Mouse (Mus musculus) forebrain, embryonic 13.5 days (tissue): ENCODE measurements around the gene Isx. TPM values are rescaled to one million over a fixed set of nuclear protein-coding genes. Genes with fewer than 3 reads are reported as not detected.

Source experiments
- ATAC-seq: fragments of 200-750 bp; cut with Nextera tagmentation; 2 replicates; pipeline ENCODE4 v1.8.0; 2017
- H3K27ac ChIP-seq: fragments of 300-500 bp; sonication (generic); 2 replicates; pipeline ENCODE4 v1.5.1; 2015; ENCODE audit warnings: inconsistent platforms, mild to moderate bottlenecking, moderate library complexity
- H3K27me3 ChIP-seq: fragments of 300-500 bp; sonication (generic); 2 replicates; pipeline ENCODE4 v1.6.1; 2015; ENCODE audit warnings: mild to moderate bottlenecking, inconsistent platforms
- H3K36me3 ChIP-seq: fragments of 300-500 bp; sonication (generic); 2 replicates; pipeline ENCODE4 v1.6.1; 2015; ENCODE audit warnings: mild to moderate bottlenecking, inconsistent platforms; ENCODE audit not compliant: poor library complexity, severe bottlenecking
- H3K4me1 ChIP-seq: fragments of 300-500 bp; sonication (generic); 2 replicates; pipeline ENCODE4 v1.6.1; 2015; ENCODE audit warnings: inconsistent platforms
- H3K4me2 ChIP-seq: fragments of 300-500 bp; sonication (generic); 2 replicates; pipeline ENCODE4 v1.6.1; 2015; ENCODE audit warnings: inconsistent platforms, mild to moderate bottlenecking, moderate library complexity
- H3K4me3 ChIP-seq: fragments of 300-500 bp; sonication (generic); 2 replicates; pipeline ENCODE4 v1.5.1; 2015; ENCODE audit warnings: mild to moderate bottlenecking, inconsistent platforms
- H3K9ac ChIP-seq: fragments of 300-500 bp; sonication (generic); 2 replicates; pipeline ENCODE4 v1.6.1; 2015; ENCODE audit warnings: mild to moderate bottlenecking, inconsistent platforms
- H3K9me3 ChIP-seq: fragments of 300-500 bp; sonication (generic); replicated peaks from 2 replicates; pipeline ENCODE4 v1.6.1; 2016; ENCODE audit warnings: inconsistent platforms
- WGBS: fragments of 180-500 bp; shearing (Covaris S2); methylation state at CpG from one replicate; pipeline ENCODE4 v1.1.7; 2015; 5-methylcytosine and 5-hydroxymethylcytosine counted together
- polyA plus RNA-seq: library from polyadenylated mRNA; unstranded; fragments of >200 nt; fragmentation: Nextera tagmentation; extraction: Ambion mirVana; gene quantifications from 2 replicates; pipeline ENCODE4 v1.2.1, GENCODE M21; 2015

The Isx gene
- polyA plus RNA-seq, 1 experiment from 2014 or later = not detected

- no peaks in the 10 kb centered on the region for H3K4me1 ChIP-seq
- H3K4me3 ChIP-seq = no peak overlapping the region
- H3K9me3 ChIP-seq = no peaks in the 10 kb centered on the region
- ATAC-seq = no peak
- H3K27ac ChIP-seq = no peak overlapping the region
- no peaks in the 10 kb centered on the region for H3K36me3 ChIP-seq
- H3K4me2 ChIP-seq = no peak overlapping the region
- no peaks in the 10 kb centered on the region for H3K27me3 ChIP-seq
- 65% methylated on average over 2 of the region's 2 CpGs for WGBS
- no peak overlapping the region for H3K9ac ChIP-seq
Observed at GRCm38 (mm10) chr8:74862598-74862997, 10.4 kb upstream of the Isx start.

- ATAC-seq = no peak
- Histone ChIP-seq H3K4me3 (no peak overlapping the region), H3K4me1 (no peaks in the 10 kb centered on the region), H3K27me3 (no peaks in the 10 kb centered on the region), H3K9me3 (no peaks in the 10 kb centered on the region), H3K9ac (no peak overlapping the region), H3K27ac (no peak overlapping the region), H3K36me3 (no peaks in the 10 kb centered on the region), H3K4me2 (no peak overlapping the region)
- 86% methylated on average over 4 of the region's 4 CpGs for WGBS
Observed at GRCm38 (mm10) chr8:74870346-74870949, 2.5 kb upstream of the Isx start.

GRCm38 (mm10) chr8:74871686-74872085, 1.3 kb upstream of the Isx start:
- no peak overlapping the region for H3K4me3 ChIP-seq
- no peaks in the 10 kb centered on the region for H3K4me1 ChIP-seq
- no peak overlapping the region for H3K9ac ChIP-seq
- 0 out of 2 replicates have a peak, but pooled peaks have one; percentile 13 for ATAC-seq
- no peaks in the 10 kb centered on the region for H3K27me3 ChIP-seq
- no peaks in the 10 kb centered on the region for H3K36me3 ChIP-seq
- no peaks in the 10 kb centered on the region for H3K9me3 ChIP-seq
- whole genome bisulfite sequencing = 59% methylated on average over 4 of the region's 4 CpGs
- H3K27ac ChIP-seq = no peak overlapping the region
- no peak overlapping the region for H3K4me2 ChIP-seq

- Histone ChIP-seq H3K27ac (no peak overlapping the region), H3K9me3 (no peaks in the 10 kb centered on the region), H3K4me2 (no peak overlapping the region), H3K9ac (no peak overlapping the region), H3K27me3 (no peaks in the 10 kb centered on the region), H3K36me3 (no peaks in the 10 kb centered on the region), H3K4me1 (no peaks in the 10 kb centered on the region), H3K4me3 (no peak overlapping the region)
- no peak for ATAC-seq
- WGBS = 94% methylated on average over 7 of the region's 7 CpGs
Observed at GRCm38 (mm10) chr8:74872151-74872823, 686 bp upstream of the Isx start.

- Histone ChIP-seq H3K4me3 (no peak overlapping the region), H3K4me2 (no peak overlapping the region), H3K27me3 (no peaks in the 10 kb centered on the region), H3K36me3 (no peaks in the 10 kb centered on the region), H3K9ac (no peak overlapping the region), H3K4me1 (no peaks in the 10 kb centered on the region), H3K27ac (no peak overlapping the region), H3K9me3 (no peaks in the 10 kb centered on the region)
- ATAC-seq = no peak
- 55% methylated on average over 2 of the region's 2 CpGs for WGBS
Observed at GRCm38 (mm10) chr8:74874565-74874964, 1.6 kb downstream of the Isx start.

GRCm38 (mm10) chr8:74878637-74879036, 5.7 kb downstream of the Isx start:
- Histone ChIP-seq H3K4me3 (no peak overlapping the region), H3K4me2 (no peak overlapping the region), H3K9ac (no peak overlapping the region), H3K27me3 (no peaks in the 10 kb centered on the region), H3K4me1 (no peaks in the 10 kb centered on the region), H3K27ac (no peak overlapping the region), H3K9me3 (no peaks in the 10 kb centered on the region), H3K36me3 (no peaks in the 10 kb centered on the region)
- 93% methylated on average over 3 of the region's 3 CpGs for WGBS
- no peak for ATAC-seq

GRCm38 (mm10) chr8:74888763-74889162, 15.8 kb downstream of the Isx start:
- Histone ChIP-seq H3K4me1 (0 out of 2 replicates have a peak, but pooled peaks cover 4% of the 10 kb centered on the region), H3K9me3 (no peaks in the 10 kb centered on the region), H3K4me3 (no peak overlapping the region), H3K9ac (no peak overlapping the region), H3K27ac (no peak overlapping the region), H3K27me3 (no peaks in the 10 kb centered on the region), H3K36me3 (no peaks in the 10 kb centered on the region), H3K4me2 (no peak overlapping the region)
- ATAC-seq = peak; percentile 83
- WGBS = 73% methylated on average over 1 of the region's 1 CpGs

GRCm38 (mm10) chr8:74891030-74891429, 18.1 kb downstream of the Isx start:
- peak; percentile 65 for ATAC-seq
- no peaks in the 10 kb centered on the region for H3K36me3 ChIP-seq
- no peak overlapping the region for H3K4me3 ChIP-seq
- no peaks in the 10 kb centered on the region for H3K27me3 ChIP-seq
- 0 out of 2 replicates have a peak, but pooled peaks cover 4% of the 10 kb centered on the region for H3K4me1 ChIP-seq
- H3K4me2 ChIP-seq = no peak overlapping the region
- 71% methylated on average over 5 of the region's 5 CpGs for WGBS
- no peaks in the 10 kb centered on the region for H3K9me3 ChIP-seq
- H3K27ac ChIP-seq = no peak overlapping the region
- no peak overlapping the region for H3K9ac ChIP-seq

- Histone ChIP-seq H3K4me1 (no peaks in the 10 kb centered on the region), H3K4me3 (no peak overlapping the region), H3K9ac (no peak overlapping the region), H3K4me2 (no peak overlapping the region), H3K27ac (no peak overlapping the region), H3K36me3 (no peaks in the 10 kb centered on the region), H3K9me3 (no peaks in the 10 kb centered on the region), H3K27me3 (no peaks in the 10 kb centered on the region)
- no peak for ATAC-seq
- WGBS = 90% methylated on average over 1 of the region's 1 CpGs
Observed at GRCm38 (mm10) chr8:74896302-74896701, 23.3 kb downstream of the Isx start.

- Histone ChIP-seq H3K27me3 (no peaks in the 10 kb centered on the region), H3K9me3 (no peaks in the 10 kb centered on the region), H3K4me3 (no peak overlapping the region), H3K4me1 (no peaks in the 10 kb centered on the region), H3K4me2 (no peak overlapping the region), H3K36me3 (no peaks in the 10 kb centered on the region), H3K27ac (no peak overlapping the region), H3K9ac (no peak overlapping the region)
- WGBS = 47% methylated on average over 2 of the region's 2 CpGs
- no peak for ATAC-seq
Observed at GRCm38 (mm10) chr8:74897315-74897714, 24.3 kb downstream of the Isx start.

- no peak for ATAC-seq
- no peak overlapping the region for H3K4me2 ChIP-seq
- H3K27me3 ChIP-seq = no peaks in the 10 kb centered on the region
- no peaks in the 10 kb centered on the region for H3K36me3 ChIP-seq
- H3K4me3 ChIP-seq = no peak overlapping the region
- WGBS = 86% methylated on average over 3 of the region's 3 CpGs
- H3K9ac ChIP-seq = no peak overlapping the region
- H3K27ac ChIP-seq = no peak overlapping the region
- no peaks in the 10 kb centered on the region for H3K9me3 ChIP-seq
- no peaks in the 10 kb centered on the region for H3K4me1 ChIP-seq
Observed at GRCm38 (mm10) chr8:74899796-74900195, 26.8 kb downstream of the Isx start.

- 89% methylated on average over 1 of the region's 1 CpGs for WGBS
- Histone ChIP-seq H3K27ac (no peak overlapping the region), H3K4me3 (no peak overlapping the region), H3K9me3 (no peaks in the 10 kb centered on the region), H3K4me1 (peaks cover 10% of the 10 kb centered on the region; the same call in 1 of the 2 replicates), H3K36me3 (no peaks in the 10 kb centered on the region), H3K4me2 (no peak overlapping the region), H3K9ac (no peak overlapping the region), H3K27me3 (no peaks in the 10 kb centered on the region)
- ATAC-seq = no peak
Observed at GRCm38 (mm10) chr8:74901765-74902164, 28.8 kb downstream of the Isx start.
